Mouse (Mus musculus) neural tube, embryonic 14.5 days (tissue): ENCODE measurements around the gene Invs. TPM values are rescaled to one million over a fixed set of nuclear protein-coding genes. Genes with fewer than 3 reads are reported as not detected.

Source experiments
- ATAC-seq: fragments of 200-750 bp; cut with Nextera tagmentation; 2 replicates; pipeline ENCODE4 v1.8.0; 2017; ENCODE audit warnings: low read depth, mild to moderate bottlenecking, moderate TSS enrichment, moderate library complexity
- H3K27ac ChIP-seq: fragments of 300-500 bp; sonication (generic); 2 replicates; pipeline ENCODE4 v1.5.1; 2014; ENCODE audit warnings: low read depth, mild to moderate bottlenecking, control low read depth, low read length, moderate library complexity, mixed read lengths
- H3K27me3 ChIP-seq: fragments of 300-500 bp; sonication (generic); 2 replicates; pipeline ENCODE4 v1.6.1; 2014; ENCODE audit warnings: low read length; ENCODE audit not compliant: control insufficient read depth, insufficient read depth
- H3K36me3 ChIP-seq: fragments of 300-500 bp; sonication (generic); 2 replicates; pipeline ENCODE4 v1.6.1; 2014; ENCODE audit warnings: low read length, mixed read lengths; ENCODE audit not compliant: control insufficient read depth, insufficient read depth
- H3K4me1 ChIP-seq: fragments of 300-500 bp; sonication (generic); 2 replicates; pipeline ENCODE4 v1.6.1; 2014; ENCODE audit warnings: low read length; ENCODE audit not compliant: control insufficient read depth, insufficient read depth
- H3K4me2 ChIP-seq: fragments of 300-500 bp; sonication (generic); 2 replicates; pipeline ENCODE4 v1.6.1; 2014; ENCODE audit warnings: mild to moderate bottlenecking, low read depth, low read length, control low read depth
- H3K4me3 ChIP-seq: fragments of 300-500 bp; sonication (generic); 2 replicates; pipeline ENCODE4 v1.5.1; 2014; ENCODE audit warnings: low read depth, low read length, control low read depth, mixed read lengths
- H3K9ac ChIP-seq: fragments of 300-500 bp; sonication (generic); replicated peaks from 2 replicates; pipeline ENCODE4 v1.6.1; 2014; ENCODE audit warnings: low read depth, mild to moderate bottlenecking, control low read depth, low read length, mixed read lengths
- H3K9me3 ChIP-seq: fragments of 300-500 bp; sonication (generic); 2 replicates; pipeline ENCODE4 v1.6.1; 2016; ENCODE audit warnings: low read length; ENCODE audit not compliant: control insufficient read depth
- WGBS: fragments of 180-500 bp; shearing (Covaris S2); extraction: QIAGEN DNeasy Blood & Tissue Kit; methylation state at CpG from one replicate; pipeline ENCODE4 v1.1.7; 2014; 5-methylcytosine and 5-hydroxymethylcytosine counted together
- polyA plus RNA-seq: library from polyadenylated mRNA; unstranded; fragments of >200 nt; fragmentation: Nextera tagmentation; extraction: Ambion mirVana; gene quantifications from 2 replicates; pipeline ENCODE4 v1.2.1, GENCODE M21; 2014

Invs gene
- polyA plus RNA-seq, 1 experiment from 2014 or later: 6.1 TPM

DNA sequence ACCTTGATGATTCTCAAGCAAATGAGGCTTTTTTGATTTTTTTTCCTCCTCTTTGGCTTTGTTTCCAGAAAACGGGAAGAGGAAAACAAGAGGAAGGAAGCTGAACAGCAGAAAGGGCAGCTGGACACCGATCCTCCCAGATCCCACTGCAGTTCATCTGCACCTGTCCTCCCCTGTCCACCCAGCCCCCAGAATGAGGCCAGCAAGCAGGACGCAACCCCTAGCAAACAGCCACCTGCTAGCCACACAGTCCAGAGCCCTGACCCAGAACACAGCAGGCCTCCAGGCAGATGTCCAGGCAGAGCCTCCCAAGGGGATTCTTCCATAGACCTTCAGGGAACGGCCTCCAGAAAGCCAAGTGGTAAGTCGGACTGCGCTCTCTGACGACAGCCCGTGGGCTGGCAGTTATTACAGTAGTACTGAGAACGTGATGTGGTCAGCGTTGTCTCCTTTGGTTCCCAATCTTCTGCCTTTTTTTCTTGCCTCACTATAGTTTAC is 136.3 kb downstream of the Invs start:
- Histone ChIP-seq H3K27ac (no peak overlapping the region), H3K4me3 (no peak overlapping the region), H3K27me3 (no peaks in the 10 kb centered on the region), H3K9me3 (no peaks in the 10 kb centered on the region), H3K4me1 (no peaks in the 10 kb centered on the region), H3K9ac (no peak overlapping the region), H3K36me3 (no peaks in the 10 kb centered on the region; the same call in 1 of the 2 replicates), H3K4me2 (no peak overlapping the region)
- no peak for ATAC-seq
- 81% methylated on average over 10 of the region's 10 CpGs for whole genome bisulfite sequencing

DNA sequence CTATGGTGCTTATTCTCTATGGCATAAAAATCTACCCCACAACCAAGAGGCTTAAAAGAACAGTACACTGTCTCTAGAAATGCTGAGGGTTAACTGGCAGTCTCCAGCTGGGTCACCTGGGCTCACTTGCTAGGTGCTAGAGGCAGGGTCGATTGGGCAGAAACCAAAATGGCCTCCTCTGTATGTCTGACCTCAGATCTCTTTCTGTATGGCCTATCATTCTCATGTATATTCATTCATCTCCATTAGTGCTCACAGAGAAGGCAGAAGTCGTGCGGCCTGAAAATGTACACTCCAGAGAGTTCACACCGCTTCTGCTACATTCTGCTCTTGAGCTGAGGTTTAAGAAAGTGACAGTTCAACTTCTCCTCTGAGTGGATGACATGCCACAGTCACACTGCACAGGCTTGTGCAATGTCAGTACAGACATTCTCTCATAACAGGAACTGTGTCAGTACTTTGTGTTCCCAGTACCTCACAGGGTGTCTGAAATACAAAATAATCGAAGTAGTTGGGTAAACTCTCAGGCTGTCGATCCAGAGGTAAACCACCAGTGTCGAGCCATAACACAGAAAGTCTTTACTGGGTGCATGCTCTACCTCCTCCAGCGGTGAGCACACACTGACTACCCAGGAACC is 139.4 kb downstream of the Invs start:
- Histone ChIP-seq H3K27ac (no peak overlapping the region), H3K9ac (no peak overlapping the region), H3K4me1 (no peaks in the 10 kb centered on the region), H3K4me3 (no peak overlapping the region), H3K9me3 (no peaks in the 10 kb centered on the region), H3K27me3 (no peaks in the 10 kb centered on the region), H3K36me3 (no peaks in the 10 kb centered on the region), H3K4me2 (no peak overlapping the region)
- ATAC-seq: no peak
- WGBS: 91% methylated on average over 8 of the region's 8 CpGs

DNA sequence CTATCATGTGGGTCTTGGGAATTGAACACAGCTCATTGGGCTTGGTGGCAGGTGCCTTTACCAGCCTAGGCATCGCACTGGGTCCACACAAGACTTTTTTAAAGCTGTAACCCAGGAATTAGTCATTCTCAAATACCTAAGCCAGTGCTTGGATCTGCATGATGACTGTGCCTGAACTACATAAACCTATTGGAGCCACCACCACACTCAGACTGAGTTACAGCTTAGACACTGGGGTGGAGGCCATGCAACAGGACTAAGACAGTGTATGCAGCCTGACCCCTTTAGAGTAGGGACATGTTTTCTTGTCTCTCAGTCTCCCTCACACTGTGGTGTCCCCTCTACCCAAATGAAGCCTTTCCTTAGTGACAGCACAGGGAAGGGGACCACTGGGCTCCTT is 143.1 kb downstream of the Invs start:
- H3K9me3 ChIP-seq: no peaks in the 10 kb centered on the region
- H3K27me3 ChIP-seq: no peaks in the 10 kb centered on the region
- H3K9ac ChIP-seq: no peak overlapping the region
- H3K4me3 ChIP-seq: no peak overlapping the region
- ATAC-seq: no peak
- H3K4me1 ChIP-seq: no peaks in the 10 kb centered on the region
- WGBS: 94% methylated on average over 1 of the region's 1 CpGs
- H3K36me3 ChIP-seq: no peaks in the 10 kb centered on the region
- no peak overlapping the region for H3K4me2 ChIP-seq
- no peak overlapping the region for H3K27ac ChIP-seq

DNA sequence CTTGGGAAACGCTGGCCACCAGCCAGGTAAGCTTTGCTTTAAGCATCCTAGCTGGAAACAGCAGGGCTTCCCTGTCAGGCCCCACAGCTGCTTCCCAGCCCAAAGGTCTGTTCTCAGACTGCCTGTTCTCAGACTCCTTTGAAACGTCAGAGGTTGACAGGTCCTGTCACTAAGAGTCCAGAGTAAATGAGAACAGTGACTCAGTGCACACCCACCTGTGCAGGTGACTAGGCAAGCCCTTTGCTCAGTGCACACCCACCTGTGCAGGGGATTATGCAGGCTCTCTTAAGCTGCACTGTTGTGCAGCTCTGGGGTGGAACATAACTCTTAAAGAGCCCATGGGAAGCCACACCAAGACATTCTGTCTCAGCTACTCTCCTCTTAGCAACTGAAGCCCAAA is 144.2 kb downstream of the Invs start:
- ATAC-seq: no peak
- H3K9ac ChIP-seq: no peak overlapping the region
- H3K4me2 ChIP-seq: no peak overlapping the region
- 59% methylated on average over 2 of the region's 2 CpGs for WGBS
- no peaks in the 10 kb centered on the region for H3K4me1 ChIP-seq
- no peak overlapping the region for H3K27ac ChIP-seq
- no peaks in the 10 kb centered on the region for H3K9me3 ChIP-seq
- no peak overlapping the region for H3K4me3 ChIP-seq
- H3K36me3 ChIP-seq: no peaks in the 10 kb centered on the region
- no peaks in the 10 kb centered on the region for H3K27me3 ChIP-seq

DNA sequence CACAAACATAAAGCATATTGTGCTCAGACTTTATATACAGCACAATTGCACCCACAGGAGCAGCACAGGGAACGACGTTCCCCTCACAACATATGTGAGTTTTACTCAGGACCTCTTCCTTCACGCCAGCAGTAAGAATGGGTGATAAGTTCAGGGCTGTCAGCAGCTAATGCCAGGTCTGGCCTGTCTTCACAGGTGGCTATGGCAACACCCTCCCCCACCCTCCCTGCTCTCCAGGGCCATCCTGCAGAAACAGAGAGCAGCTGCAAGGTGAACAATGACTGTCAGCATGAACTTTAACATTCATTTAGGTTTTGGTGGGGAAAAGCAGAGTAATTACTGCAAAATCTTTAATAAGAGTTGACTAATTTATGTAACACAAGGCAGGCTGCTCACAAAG is 147.9 kb downstream of the Invs start:
- H3K4me3 ChIP-seq: no peak overlapping the region
- no peaks in the 10 kb centered on the region for H3K9me3 ChIP-seq
- no peaks in the 10 kb centered on the region for H3K27me3 ChIP-seq
- H3K4me1 ChIP-seq: no peaks in the 10 kb centered on the region
- no peak overlapping the region for H3K27ac ChIP-seq
- peaks cover 18% of the 10 kb centered on the region for H3K36me3 ChIP-seq
- no peak overlapping the region for H3K9ac ChIP-seq
- H3K4me2 ChIP-seq: no peak overlapping the region
- WGBS: 46% methylated on average over 3 of the region's 3 CpGs
- peak; percentile 51; the same call in 1 of the 2 replicates for ATAC-seq

DNA sequence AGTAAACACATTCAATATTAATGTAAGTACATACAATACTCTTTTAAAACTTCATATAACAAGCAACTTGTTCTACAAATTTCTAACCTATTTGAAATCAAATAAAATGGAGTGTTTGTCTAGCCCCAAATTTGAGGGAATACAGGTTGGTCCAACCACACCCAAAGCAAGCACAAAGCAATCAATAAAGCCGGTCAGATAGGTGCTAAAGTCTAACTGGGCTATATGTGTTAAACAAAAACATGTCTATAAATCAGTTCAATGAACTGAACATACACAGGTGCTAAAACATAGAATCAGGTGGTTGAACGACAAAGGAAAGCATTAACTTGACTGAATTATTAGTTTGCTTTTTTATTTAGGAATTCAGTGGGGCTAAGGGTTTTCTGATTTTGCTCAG is 148.5 kb downstream of the Invs start:
- Histone ChIP-seq H3K9ac (no peak overlapping the region), H3K4me2 (no peak overlapping the region), H3K27ac (no peak overlapping the region), H3K9me3 (no peaks in the 10 kb centered on the region), H3K4me1 (no peaks in the 10 kb centered on the region), H3K36me3 (peaks cover 18% of the 10 kb centered on the region), H3K27me3 (no peaks in the 10 kb centered on the region), H3K4me3 (no peak overlapping the region)
- no peak for ATAC-seq
- 82% methylated on average over 2 of the region's 2 CpGs for WGBS

DNA sequence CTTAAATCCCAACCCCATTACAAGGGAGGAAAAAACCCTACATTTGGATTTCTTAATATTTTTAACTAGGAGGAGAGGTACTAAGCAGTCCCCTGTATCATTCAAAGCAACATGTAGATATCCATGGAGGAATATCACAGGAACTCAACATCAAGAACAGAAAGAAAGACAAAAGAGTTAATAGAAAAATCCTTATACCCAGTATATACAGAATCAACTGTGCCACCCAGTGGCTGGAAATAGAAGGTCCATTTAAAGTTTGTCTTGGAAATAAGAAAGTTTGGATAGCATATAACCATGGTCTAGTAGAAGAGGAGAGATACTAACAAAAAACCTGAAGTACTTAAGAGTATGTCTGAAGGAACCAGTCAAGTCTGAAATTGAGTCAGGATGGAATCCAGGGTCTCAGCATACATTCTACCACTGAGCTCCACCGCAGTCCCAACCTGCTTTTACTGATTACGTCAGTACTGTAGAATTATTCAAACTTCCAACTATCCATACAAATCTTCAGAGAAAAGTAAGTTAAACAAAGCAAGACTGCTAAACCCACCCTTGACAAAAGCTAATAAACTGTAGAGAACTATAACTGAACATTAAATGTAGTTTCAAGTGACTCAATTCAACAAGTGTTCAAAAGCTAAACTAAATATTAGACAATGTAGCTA is 174.7 kb downstream of the Invs start:
- ATAC-seq: no peak; the same call in 1 of the 2 replicates
- Histone ChIP-seq H3K9ac (no peak overlapping the region), H3K9me3 (no peaks in the 10 kb centered on the region), H3K36me3 (peaks cover 38% of the 10 kb centered on the region), H3K4me2 (no peak overlapping the region), H3K27ac (no peak overlapping the region), H3K27me3 (no peaks in the 10 kb centered on the region), H3K4me1 (no peaks in the 10 kb centered on the region), H3K4me3 (no peak overlapping the region)
- WGBS: 100% methylated on average over 2 of the region's 2 CpGs

DNA sequence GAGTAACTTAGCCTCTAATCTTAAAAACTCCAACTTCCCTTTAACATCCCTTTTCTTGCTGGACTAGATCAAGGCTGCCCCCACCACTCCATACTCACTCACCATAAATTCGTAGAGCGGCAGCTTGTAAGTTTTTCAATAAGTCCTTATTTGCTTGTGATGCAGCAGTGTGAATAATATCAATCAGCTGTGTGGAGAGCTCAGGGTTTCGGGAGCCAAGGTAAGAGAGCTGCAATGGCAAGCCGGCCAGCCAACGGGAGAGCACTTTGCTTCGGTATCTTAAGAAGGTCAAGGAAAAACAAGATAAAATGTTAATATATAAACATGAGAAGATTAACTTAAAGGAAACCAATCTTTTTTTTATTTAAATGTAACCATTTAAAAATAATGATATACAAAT is 178.9 kb downstream of the Invs start:
- WGBS: 98% methylated on average over 6 of the region's 6 CpGs
- Histone ChIP-seq H3K27ac (no peak overlapping the region), H3K36me3 (peaks cover 20% of the 10 kb centered on the region), H3K9ac (no peak overlapping the region), H3K9me3 (no peaks in the 10 kb centered on the region), H3K4me2 (no peak overlapping the region), H3K27me3 (no peaks in the 10 kb centered on the region), H3K4me1 (no peaks in the 10 kb centered on the region), H3K4me3 (no peak overlapping the region)
- no peak for ATAC-seq

DNA sequence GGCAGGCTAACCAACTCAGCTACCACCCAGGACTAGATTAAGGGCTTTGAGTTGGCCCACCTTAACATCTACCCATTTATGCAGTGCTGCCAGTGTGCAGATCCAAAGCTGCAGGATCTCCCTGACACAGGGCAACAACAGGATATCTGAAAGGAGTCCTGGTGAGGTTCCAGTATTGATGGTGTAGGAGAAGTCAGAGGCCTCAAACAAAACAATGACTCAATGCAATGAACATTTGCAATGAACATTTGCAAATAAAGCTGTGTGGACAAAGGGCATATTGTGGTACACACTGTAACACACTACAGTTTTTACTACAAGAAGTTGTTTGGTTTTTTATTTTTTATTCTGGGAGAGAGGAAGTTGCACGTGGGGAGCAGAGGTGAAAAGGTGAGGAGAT is 181.5 kb downstream of the Invs start:
- H3K27ac ChIP-seq: no peak overlapping the region
- no peak for ATAC-seq
- peaks cover 13% of the 10 kb centered on the region for H3K36me3 ChIP-seq
- no peaks in the 10 kb centered on the region for H3K4me1 ChIP-seq
- H3K9me3 ChIP-seq: no peaks in the 10 kb centered on the region
- H3K4me2 ChIP-seq: no peak overlapping the region
- no peak overlapping the region for H3K9ac ChIP-seq
- H3K27me3 ChIP-seq: no peaks in the 10 kb centered on the region
- WGBS: 81% methylated on average over 1 of the region's 1 CpGs
- H3K4me3 ChIP-seq: no peak overlapping the region
